Mouse (Mus musculus) cerebellum, adult 11 months (tissue): ENCODE results near the gene 1700008P02Rik.
"Not testable (repeated sequence)": the region's sequence is repeated elsewhere in the genome, so short reads cannot be mapped to it uniquely, and the experiment has no call there.

Experiments
- DNase-seq: peaks from one replicate; pipeline ENCODE4 v3.0.0; 2022

1700008P02Rik gene

GRCm38 (mm10) chr3:6620343-6620742, at the start of gene 1700008P02Rik:
TSS of gene 1700008P02Rik (minus strand) at chr3:6620443.
- no peak for DNase-seq

GRCm38 (mm10) chr3:6649411-6649810, 29.2 kb upstream of the 1700008P02Rik start:
- DNase-seq: no peak

DNA sequence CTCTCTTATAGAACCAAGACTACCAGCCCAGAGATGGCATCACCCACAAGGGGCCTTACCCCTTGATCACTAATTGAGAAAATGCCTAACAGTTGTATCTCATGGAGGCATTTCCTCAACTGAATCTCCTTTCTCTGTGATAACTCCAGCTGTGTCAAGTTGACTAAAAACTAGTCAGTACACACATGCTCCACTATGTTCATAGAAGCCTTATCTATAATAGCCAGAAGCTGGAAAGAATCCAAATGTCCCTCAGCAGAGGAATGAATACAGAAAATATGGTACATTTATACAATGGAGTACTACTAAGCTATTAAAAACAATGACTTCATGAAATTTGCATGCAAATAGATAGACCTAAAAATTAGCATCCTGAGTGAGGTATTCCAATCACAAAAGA, 17.9 kb upstream of the 1700008P02Rik start:
- DNase-seq: not testable (repeated sequence)

DNA sequence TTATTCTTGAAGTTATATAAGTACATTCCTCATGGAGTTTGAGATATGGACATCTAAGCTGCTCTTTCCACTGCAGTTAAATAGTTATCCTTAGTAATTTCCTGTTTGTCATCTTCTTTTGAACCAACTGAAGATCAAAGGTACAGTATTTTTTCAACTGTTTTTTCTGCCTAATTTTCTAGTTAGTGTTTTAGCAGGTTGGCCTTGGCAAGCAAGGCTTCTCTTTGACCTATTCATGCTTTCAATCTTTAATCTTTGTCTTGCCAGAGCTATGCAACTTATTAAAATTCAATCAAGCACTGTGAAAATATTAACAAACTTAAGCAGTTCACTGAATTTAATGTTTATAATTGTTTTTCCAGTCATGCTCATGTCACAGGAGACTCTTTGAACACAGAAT, 14.0 kb upstream of the 1700008P02Rik start:
- DNase-seq: no peak

- DNase-seq: no peak
These were observed 2.4 kb downstream of the 1700008P02Rik start for GRCm38 (mm10) chr3:6617881-6618280.
